Mouse (Mus musculus) olfactory bulb, adult 2 months (tissue): Measurements from ENCODE around the gene Il1rn.

ENCODE experiments used
- CTCF ChIP-seq: fragments of 200-500 bp; IDR thresholded peaks from 2 replicates; pipeline ENCODE4 v1.5.1; 2012; ENCODE audit warnings: low read depth, mild to moderate bottlenecking, low read length, moderate library complexity; ENCODE audit not compliant: insufficient read depth
- POLR2A ChIP-seq: fragments of 200-500 bp; IDR thresholded peaks from 2 replicates; pipeline ENCODE4 v1.6.1; 2012; ENCODE audit warnings: mild to moderate bottlenecking, low read depth, low read length, moderate library complexity; ENCODE audit not compliant: insufficient read depth

- TF ChIP-seq POLR2A (no peak), CTCF (no peak)
These were observed 50.3 kb downstream of the Il1rn start for GRCm38 (mm10) chr2:24386964-24387320.
